Mouse (Mus musculus) embryo, embryonic 11 days (tissue): ENCODE results near the gene Upf2.
"Not testable (repeated sequence)": the region's sequence is repeated elsewhere in the genome, so short reads cannot be mapped to it uniquely, and the experiment has no call there.

Experiments used
- DNase-seq: peaks from one replicate; pipeline ENCODE4 v3.0.0-alpha.2; 2015

The Upf2 gene

GRCm38 (mm10) chr2:5950766-5951595 is at the start of gene Upf2:
Gene Upf2 (plus strand): TSS chr2:5951469.
- peak; percentile 97 for DNase-seq

DNA sequence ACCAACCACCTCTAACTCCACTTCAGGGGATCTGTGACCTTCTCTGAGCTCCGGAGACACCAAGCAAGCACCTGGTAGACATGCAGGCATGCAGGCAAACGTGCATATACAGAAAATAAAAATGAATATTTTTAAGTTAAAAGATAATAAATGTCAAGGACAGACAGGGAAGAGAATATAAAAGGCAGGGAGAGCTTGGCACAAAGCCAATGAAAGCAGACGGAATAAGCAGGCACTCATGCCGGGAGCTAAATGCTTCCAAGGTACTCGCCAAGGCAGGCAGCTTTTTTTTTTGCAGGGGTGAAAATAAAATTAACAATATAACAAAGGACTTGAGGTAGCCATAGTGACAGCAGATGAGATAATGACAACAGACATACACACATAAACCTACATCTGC is 45.2 kb upstream of the Upf2 start:
- no peak for DNase-seq

GRCm38 (mm10) chr2:5906625-5907024 is 44.6 kb upstream of the Upf2 start:
- peak; percentile 62 for DNase-seq

DNA sequence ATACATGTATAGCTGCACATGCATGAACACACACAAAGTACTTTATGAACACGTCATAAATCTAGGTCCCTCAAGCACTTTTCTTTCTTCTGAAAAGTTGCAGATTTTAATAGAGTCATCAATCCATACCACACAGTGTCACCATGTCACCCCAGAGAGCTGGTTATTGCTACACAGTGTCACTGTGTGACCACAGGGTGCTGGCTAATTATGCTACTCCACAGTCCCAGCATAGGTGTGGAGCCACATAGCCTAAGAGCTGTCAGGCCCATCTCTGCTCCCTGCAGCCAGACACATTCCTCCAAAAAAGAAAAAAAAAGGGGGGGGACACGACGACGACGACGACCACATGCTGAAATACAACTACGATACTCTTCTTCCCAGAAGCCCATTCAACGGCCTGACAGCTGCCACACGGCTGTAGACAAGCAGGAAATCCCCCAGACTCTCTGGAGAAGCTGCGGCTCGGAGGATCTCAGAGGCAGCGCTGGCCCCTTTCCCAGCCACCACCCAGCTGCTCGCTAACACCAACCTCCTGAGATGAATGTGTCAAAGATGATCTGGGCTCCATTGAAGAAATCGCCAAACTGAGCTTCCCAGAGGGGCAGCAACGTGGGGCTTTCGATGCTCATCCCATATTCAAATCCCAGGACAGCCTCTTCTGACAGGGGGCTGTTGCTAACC is 39.8 kb upstream of the Upf2 start:
- DNase-seq: peak; percentile 4

GRCm38 (mm10) chr2:5922823-5923222 is 28.4 kb upstream of the Upf2 start:
- no peak for DNase-seq

DNA sequence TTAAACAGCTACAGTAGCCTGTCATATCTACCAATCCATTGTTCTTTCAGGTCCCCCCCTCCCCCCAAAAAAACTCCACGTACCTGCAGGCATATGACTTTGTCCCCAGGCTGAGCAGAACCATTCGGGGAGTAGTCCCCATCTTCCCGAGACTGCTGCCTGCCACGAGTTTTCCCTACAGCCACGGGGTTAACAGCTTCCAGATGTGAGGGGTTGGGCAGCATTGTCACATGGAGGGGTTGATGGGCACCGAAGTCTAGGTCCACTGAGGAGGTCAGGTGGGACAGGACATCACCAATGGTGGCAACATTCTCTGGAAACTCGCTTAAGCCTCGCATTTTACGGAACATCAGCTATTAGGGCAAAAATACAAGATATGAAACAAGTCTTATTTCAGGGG is 27.5 kb upstream of the Upf2 start:
- peak; percentile 33 for DNase-seq

- no peak for DNase-seq
Observed at GRCm38 (mm10) chr2:5927481-5927880, 23.8 kb upstream of the Upf2 start.

- no peak for DNase-seq
Observed at GRCm38 (mm10) chr2:5929793-5930192, 21.5 kb upstream of the Upf2 start.

DNA sequence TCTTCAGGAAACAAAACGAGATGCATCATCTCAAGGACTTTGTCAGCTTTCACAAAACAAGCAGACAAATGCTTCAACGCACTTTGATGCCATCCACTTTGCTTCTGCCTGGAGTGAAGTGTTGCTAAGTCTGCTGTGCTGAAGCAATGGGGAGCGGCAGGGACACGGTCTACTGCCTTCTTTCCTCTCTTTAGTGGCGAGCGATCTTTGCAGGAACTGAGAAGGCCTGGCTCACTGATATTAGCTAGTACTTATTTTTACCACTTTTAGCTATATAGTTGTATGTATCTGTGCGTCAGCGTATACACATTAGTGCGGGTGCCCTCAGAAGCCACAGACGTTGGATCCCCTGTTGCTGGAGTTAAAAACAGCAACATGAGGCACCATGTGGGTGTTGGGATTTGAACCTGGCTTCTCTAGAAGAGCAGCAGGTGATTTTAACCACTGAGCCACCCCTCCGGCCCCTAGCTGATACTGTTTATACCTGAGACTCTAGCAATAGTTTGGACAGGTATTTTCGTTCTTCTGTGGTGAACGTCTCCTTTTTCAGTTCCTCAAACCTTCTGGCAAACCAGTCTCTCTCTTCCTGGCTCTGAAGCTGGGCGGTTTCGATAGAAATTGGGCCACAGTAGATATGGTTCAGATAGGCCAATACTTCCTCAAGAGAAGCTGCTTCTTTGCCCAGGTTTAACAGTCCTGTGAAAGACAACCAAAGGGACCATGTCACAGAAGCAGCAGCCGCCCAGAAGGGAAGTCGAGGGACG is 20.8 kb upstream of the Upf2 start:
- DNase-seq: no peak

GRCm38 (mm10) chr2:5931938-5932337 is 19.3 kb upstream of the Upf2 start:
- DNase-seq: no peak

DNA sequence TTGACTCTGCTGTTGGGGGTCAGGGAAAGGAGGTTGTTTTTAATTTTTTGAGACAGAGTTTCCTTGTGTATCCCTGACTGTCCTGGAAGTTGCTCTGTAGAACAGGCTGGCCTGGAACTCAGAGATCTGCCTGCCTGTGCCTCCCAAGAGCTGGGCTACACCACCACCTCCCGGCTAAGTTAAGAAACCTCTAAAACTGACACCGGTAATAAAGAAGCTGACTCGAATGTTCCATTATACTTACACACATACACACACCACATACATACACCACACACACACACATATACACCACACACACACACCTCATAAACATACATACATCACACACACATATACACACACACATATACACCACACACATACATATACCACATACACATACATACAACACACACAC is 16.3 kb upstream of the Upf2 start:
- DNase-seq: no peak

DNA sequence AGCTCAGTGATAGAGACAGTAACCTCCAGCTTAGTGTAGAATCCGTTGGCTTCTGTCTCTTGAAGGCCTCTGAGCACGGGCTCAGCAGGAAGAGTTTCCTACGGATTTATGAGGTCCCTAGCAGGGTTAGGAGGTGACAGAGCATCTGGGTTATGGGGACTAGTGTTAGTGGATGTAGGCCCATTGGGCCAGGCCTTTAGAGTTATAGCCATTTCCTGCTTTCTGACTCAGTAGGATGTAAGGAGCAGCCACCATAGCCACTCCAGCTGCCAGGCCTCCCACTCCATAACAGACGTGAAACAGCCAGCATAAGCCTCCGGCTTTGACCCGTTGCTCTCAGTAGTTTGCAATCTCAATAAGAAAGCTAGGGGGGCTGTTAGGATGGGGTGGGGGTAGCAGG is 15.2 kb upstream of the Upf2 start:
- DNase-seq: no peak

GRCm38 (mm10) chr2:5936550-5936949 is 14.7 kb upstream of the Upf2 start:
- no peak for DNase-seq

GRCm38 (mm10) chr2:5939319-5939718 is 11.9 kb upstream of the Upf2 start:
- no peak for DNase-seq

- DNase-seq: no peak
Observed at GRCm38 (mm10) chr2:5939911-5940310, 11.4 kb upstream of the Upf2 start.

- no peak for DNase-seq
Observed at GRCm38 (mm10) chr2:5940936-5941335, 10.3 kb upstream of the Upf2 start.

DNA sequence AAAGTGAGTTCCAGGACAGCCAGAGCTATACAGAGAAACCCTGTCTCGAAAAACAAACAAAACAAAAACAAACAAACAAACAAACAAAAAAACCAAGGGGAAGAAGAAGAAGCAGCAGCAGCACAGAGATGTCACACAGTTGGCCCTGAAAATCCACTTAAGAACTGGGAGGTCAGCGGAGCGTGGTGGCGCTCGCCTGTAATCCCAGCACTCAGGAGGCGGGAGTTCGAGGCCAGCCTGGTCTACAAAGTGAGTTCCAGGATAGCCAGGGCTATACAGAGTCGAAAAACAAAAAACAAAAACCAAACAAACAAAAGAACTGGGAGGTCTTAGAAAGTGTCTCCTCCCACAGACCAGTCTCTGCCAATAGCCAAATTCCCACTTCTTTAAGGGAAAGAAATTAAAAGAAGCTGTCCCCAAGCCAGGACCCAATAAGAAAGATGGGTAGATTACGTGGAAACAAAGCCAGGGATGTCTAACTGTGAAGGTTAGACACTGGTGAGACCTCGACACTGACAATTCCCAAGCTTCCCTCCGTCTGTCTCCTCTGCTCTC is 9.3 kb upstream of the Upf2 start:
- peak; percentile 7 for DNase-seq

DNA sequence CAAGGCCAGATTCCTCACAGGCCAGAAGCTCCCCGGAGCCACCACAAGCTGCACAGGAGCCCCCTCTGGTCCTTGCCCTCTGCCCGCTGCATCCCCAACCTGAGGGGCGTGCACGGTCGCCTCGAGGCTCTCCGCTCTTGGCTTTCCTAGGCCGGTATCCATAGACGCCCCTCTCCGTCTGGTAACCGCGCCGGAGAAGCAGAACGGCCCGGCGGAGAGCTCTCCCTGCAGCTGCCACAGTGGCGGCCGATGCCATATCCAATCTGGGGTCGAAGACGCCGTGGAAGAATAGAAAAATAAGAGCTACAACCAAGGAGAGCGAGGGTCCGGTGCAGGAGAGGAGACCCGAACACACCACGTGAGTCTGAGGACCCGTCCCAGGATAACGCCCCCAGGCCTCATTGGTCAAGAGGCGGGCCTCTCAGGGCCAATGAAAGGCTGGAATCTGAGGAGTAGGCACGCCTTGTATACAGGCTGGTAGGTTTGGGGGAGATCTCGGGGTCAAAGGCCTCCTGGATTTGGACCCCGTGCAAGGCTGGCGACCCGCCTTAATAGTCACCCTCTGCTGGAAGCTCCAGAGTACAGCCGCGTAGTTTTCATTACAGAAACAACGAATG is 8.7 kb upstream of the Upf2 start, which contains the start of gene Dhtkd1:
Gene Dhtkd1, minus strand, starts transcription at position 377 of the 617 bp plus-strand sequence.
- DNase-seq: peak; percentile 90

DNA sequence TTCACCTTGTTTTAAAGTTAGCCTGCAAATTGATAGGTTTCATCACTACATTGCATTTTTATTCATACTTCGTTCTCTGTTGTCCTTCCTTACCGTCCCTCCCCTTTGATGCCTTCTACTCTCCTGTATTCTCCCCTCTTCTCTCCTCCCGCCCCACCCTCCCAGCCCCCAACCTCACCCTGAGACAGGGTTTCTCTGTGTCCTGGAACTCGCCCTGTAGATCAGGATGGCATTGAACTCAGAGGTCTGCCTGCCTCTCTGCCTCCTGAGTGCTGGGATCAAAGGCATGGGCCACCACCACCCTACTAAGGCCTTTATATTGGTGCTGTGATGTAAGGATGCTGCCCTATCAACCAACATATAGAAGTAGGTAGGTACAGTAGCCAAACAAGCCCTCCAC is 8.2 kb upstream of the Upf2 start:
- DNase-seq: no peak

DNA sequence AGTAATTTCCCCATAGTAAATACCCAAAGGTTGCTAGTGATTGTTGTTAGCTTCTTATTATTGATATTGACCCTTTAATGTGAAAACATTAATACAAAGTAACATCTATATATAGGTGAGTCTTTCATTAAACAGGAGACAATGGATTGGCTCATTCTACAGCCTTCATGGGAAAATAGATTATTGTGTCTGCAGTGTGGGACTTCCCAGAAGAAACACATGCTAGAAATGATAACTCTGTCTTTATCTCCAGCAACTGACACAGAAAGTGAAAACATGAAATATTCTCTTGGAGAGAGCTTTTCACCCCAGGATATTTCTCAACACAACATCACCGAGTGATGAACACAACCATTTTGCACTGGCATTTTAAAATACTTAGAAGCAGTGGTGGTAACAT is 5.6 kb upstream of the Upf2 start:
- no peak for DNase-seq

- no peak for DNase-seq
Observed at GRCm38 (mm10) chr2:5946876-5947275, 4.4 kb upstream of the Upf2 start.

- DNase-seq: no peak
Observed at GRCm38 (mm10) chr2:5948964-5949363, 2.3 kb upstream of the Upf2 start.

DNA sequence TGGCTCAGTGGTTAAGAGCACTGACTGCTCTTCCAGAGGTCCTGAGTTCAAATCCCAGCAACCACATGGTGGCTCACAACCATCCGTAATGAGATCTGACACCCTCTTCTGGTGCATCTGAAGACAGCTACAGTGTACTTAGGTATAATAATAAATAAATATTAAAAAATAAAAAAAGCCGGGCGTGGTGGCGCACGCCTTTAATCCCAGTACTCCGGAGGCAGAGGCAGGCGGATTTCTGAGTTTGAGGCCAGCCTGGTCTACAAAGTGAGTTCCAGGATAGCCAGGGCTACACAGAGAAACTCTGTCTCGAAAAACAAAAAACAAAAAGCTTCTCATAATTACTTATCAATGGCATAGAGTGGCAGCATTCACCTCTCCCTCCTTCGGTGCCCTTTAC is 1.4 kb upstream of the Upf2 start:
- DNase-seq: not testable (repeated sequence)
